Mouse (Mus musculus) cerebellum, postnatal 14 days (tissue): Measurements from ENCODE around the gene Olfr364-ps1.

Experiments used
- DNase-seq, 2 experiments: peaks; one replicate each; pipeline ENCODE4 v3.0.0; 2021; ENCODE audit warnings: mixed read lengths in 2 of 2

The Olfr364-ps1 gene

GRCm38 (mm10) chr2:37139022-37139421 lies at the start of gene Olfr364-ps1:
Olfr364-ps1 (plus strand) TSS chr2:37139322.
- DNase-seq = no peak

DNA sequence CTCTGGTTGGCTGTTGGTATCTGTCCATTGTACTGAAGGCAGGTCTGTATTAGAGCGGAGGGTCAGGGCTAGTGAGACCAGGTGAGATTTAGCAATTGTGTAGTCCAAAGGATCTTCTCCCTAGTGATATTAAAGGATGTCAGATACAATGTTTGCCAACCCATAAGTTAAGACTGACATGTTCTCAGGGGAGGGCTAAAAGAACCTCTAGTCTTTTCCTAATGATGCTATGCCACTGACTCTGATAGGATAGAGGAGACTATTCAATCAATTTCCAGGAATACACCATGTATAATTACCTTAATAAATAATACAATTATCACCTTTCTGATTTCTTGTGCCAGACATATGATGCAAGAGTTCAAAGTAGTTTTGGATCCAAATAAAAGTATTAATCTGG lies 21.3 kb upstream of the Olfr364-ps1 start, which contains the start of gene Olfr362:
Olfr362 (minus strand) TSS at position 101 of the 400 bp plus-strand sequence.
- DNase-seq = no peak

GRCm38 (mm10) chr2:37187898-37188297 lies 48.8 kb downstream of the Olfr364-ps1 start, which contains the start of gene Olfr365:
Olfr365 (plus strand) TSS chr2:37188198.
- DNase-seq = no peak
